Mouse (Mus musculus) C2C12 (cell line): ENCODE results near the gene Cope. TPM values are rescaled to one million over a fixed set of nuclear protein-coding genes. Genes with fewer than 3 reads are reported as not detected.
A peak's percentile ranks its signal among the peaks of the same experiment; 100 is the strongest.

Source experiments
- H3K27me3 ChIP-seq: one replicate; pipeline ENCODE4 v1.6.1; 2011; ENCODE audit not compliant: control insufficient read depth, insufficient read depth, insufficient read length
- H3K36me3 ChIP-seq: one replicate; pipeline ENCODE4 v1.6.1; 2011; ENCODE audit not compliant: control insufficient read depth, insufficient read depth
- H3K4me3 ChIP-seq: one replicate; pipeline ENCODE4 v1.5.1; 2011; ENCODE audit warnings: mild to moderate bottlenecking, control low read depth; ENCODE audit not compliant: poor library complexity, insufficient read depth, severe bottlenecking
- H3K79me2 ChIP-seq: one replicate; pipeline ENCODE4 v1.6.1; 2011; ENCODE audit not compliant: control insufficient read depth, insufficient read depth
- H3K79me3 ChIP-seq: one replicate; pipeline ENCODE4 v1.6.1; 2011; ENCODE audit warnings: low read depth, control low read depth
- H3ac ChIP-seq: one replicate; pipeline ENCODE3; 2011; ENCODE audit warnings: low read depth; ENCODE audit not compliant: control insufficient read depth, insufficient read length
- CEBPB ChIP-seq: IDR thresholded peaks from one replicate; pipeline ENCODE4 v1.6.1; 2011; ENCODE audit warnings: low read depth, mild to moderate bottlenecking, control low read depth, moderate library complexity
- CTCF ChIP-seq: IDR thresholded peaks from one replicate; pipeline ENCODE4 v1.5.1; 2011; ENCODE audit not compliant: control insufficient read depth, insufficient read depth, insufficient read length
- FOSL1 ChIP-seq: IDR thresholded peaks from one replicate; pipeline ENCODE4 v1.8.0; 2011; ENCODE audit warnings: mild to moderate bottlenecking, low read length; ENCODE audit not compliant: poor library complexity, insufficient read depth, severe bottlenecking
- MAX ChIP-seq: IDR thresholded peaks from one replicate; pipeline ENCODE4 v1.6.1; 2011; ENCODE audit warnings: mild to moderate bottlenecking, control low read depth
- MYOD1 ChIP-seq: IDR thresholded peaks from one replicate; pipeline ENCODE4 v1.6.1; 2011; ENCODE audit warnings: low read depth; ENCODE audit not compliant: control insufficient read depth, insufficient read length
- MYOG ChIP-seq: IDR thresholded peaks from one replicate; pipeline ENCODE4 v1.6.1; 2011; ENCODE audit not compliant: control insufficient read depth, insufficient read length; ENCODE audit errors: extremely low read depth
- USF1 ChIP-seq: IDR thresholded peaks from one replicate; pipeline ENCODE4 v1.6.1; 2011; ENCODE audit warnings: low read depth, mild to moderate bottlenecking, control low read depth, moderate library complexity
- polyA plus RNA-seq: library from polyadenylated mRNA; unstranded; fragments of >200 nt; fragmentation: generic; extraction: Trizol; gene quantifications from one replicate; pipeline ENCODE4 v1.2.1, GENCODE M21; 2012; ENCODE audit warnings: missing spikeins

Cope gene
- polyA plus RNA-seq, 1 experiment = 158 TPM

- peak overlapping the region; percentile 81 for H3ac ChIP-seq
- peaks cover 12% of the 10 kb centered on the region for H3K36me3 ChIP-seq
- peak overlapping the region; percentile 90 for H3K4me3 ChIP-seq
- H3K79me2 ChIP-seq = peaks cover 53% of the 10 kb centered on the region
- no peaks in the 10 kb centered on the region for H3K27me3 ChIP-seq
- H3K79me3 ChIP-seq = peaks cover 51% of the 10 kb centered on the region
- TF ChIP-seq MAX (peak; percentile 10), MYOG (no peak)
Observed at GRCm38 (mm10) chr8:70352657-70353151, 50.4 kb downstream of the Cope start.

GRCm38 (mm10) chr8:70353194-70353817 lies 51.0 kb downstream of the Cope start, which contains the start of gene Upf1:
Gene Upf1, minus strand, starts transcription at chr8:70353278.
- peaks cover 6% of the 10 kb centered on the region for H3K36me3 ChIP-seq
- H3K27me3 ChIP-seq = no peaks in the 10 kb centered on the region
- H3K4me3 ChIP-seq = peak within 1 kb of the TSS; percentile 90
- H3ac ChIP-seq = peak within 1 kb of the TSS; percentile 81
- peaks cover 47% of the 10 kb centered on the region for H3K79me2 ChIP-seq
- peaks cover 45% of the 10 kb centered on the region for H3K79me3 ChIP-seq
- TF ChIP-seq MYOD1 (no peak), USF1 (no peak), MAX (no peak), FOSL1 (no peak), CTCF (no peak), MYOG (no peak), CEBPB (no peak)

GRCm38 (mm10) chr8:70354004-70354403 lies 51.7 kb downstream of the Cope start:
- no peak overlapping the region for H3ac ChIP-seq
- peaks cover 4% of the 10 kb centered on the region for H3K36me3 ChIP-seq
- H3K4me3 ChIP-seq = no peak overlapping the region
- TF ChIP-seq FOSL1 = no peak
- TF ChIP-seq USF1 = no peak
- TF ChIP-seq CEBPB = no peak
- TF ChIP-seq MYOG = no peak
- no peak for TF ChIP-seq MAX
- TF ChIP-seq CTCF = no peak
- TF ChIP-seq MYOD1 = no peak
- H3K27me3 ChIP-seq = no peaks in the 10 kb centered on the region
- H3K79me2 ChIP-seq = peaks cover 40% of the 10 kb centered on the region
- H3K79me3 ChIP-seq = peaks cover 38% of the 10 kb centered on the region

GRCm38 (mm10) chr8:70356111-70356510 lies 53.8 kb downstream of the Cope start:
- Histone ChIP-seq H3K79me2 (peaks cover 19% of the 10 kb centered on the region), H3K4me3 (no peak overlapping the region), H3ac (no peak overlapping the region), H3K27me3 (no peaks in the 10 kb centered on the region), H3K79me3 (peaks cover 17% of the 10 kb centered on the region), H3K36me3 (no peaks in the 10 kb centered on the region)
- no peak for TF ChIP-seq CTCF
- TF ChIP-seq MYOD1 = no peak
- TF ChIP-seq MYOG = no peak
- no peak for TF ChIP-seq USF1
- no peak for TF ChIP-seq MAX
- TF ChIP-seq CEBPB = no peak
- TF ChIP-seq FOSL1 = no peak

GRCm38 (mm10) chr8:70359411-70359810 lies 57.1 kb downstream of the Cope start:
- Histone ChIP-seq H3K36me3 (no peaks in the 10 kb centered on the region), H3K79me2 (no peaks in the 10 kb centered on the region), H3K79me3 (no peaks in the 10 kb centered on the region), H3K27me3 (no peaks in the 10 kb centered on the region), H3K4me3 (no peak overlapping the region), H3ac (no peak overlapping the region)
- no peak for TF ChIP-seq MYOD1
- no peak for TF ChIP-seq MYOG
- TF ChIP-seq CTCF = no peak
- TF ChIP-seq CEBPB = no peak
- TF ChIP-seq FOSL1 = no peak
- no peak for TF ChIP-seq USF1
- no peak for TF ChIP-seq MAX

GRCm38 (mm10) chr8:70360769-70361168 lies 58.5 kb downstream of the Cope start:
- Histone ChIP-seq H3K27me3 (no peaks in the 10 kb centered on the region), H3K4me3 (no peak overlapping the region), H3ac (no peak overlapping the region), H3K79me3 (no peaks in the 10 kb centered on the region), H3K79me2 (no peaks in the 10 kb centered on the region), H3K36me3 (no peaks in the 10 kb centered on the region)
- TF ChIP-seq CTCF = no peak
- no peak for TF ChIP-seq MYOG
- TF ChIP-seq FOSL1 = no peak
- TF ChIP-seq CEBPB = no peak
- no peak for TF ChIP-seq MYOD1
- no peak for TF ChIP-seq USF1
- TF ChIP-seq MAX = no peak
